Comparison of ENCODE assay signal across 18 mouse cellular contexts in the genomic region with DNA sequence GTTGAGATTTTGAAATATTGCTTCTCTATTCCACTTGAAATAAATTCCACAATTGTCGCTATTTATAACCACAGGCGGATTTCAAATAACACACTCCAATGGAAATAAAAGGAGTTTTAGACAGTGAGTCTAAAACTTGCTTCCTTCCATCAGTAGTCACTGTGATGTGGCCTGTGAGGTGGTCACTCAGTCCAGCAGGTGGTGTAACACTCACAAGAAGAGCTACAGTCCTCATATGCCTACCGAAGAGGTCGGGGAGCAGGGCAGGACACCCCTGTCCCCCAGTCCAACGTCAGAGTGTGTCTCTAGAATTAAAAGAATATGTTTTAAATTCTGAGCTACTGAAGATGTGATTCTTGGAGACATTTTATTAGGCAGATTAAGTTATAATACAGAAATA.
DNase-seq lines count a peak whose midpoint lies in the region; ATAC-seq and TF ChIP-seq lines count a peak whose summit lies in the region.
"Had no signal": no experiment of that assay in that cellular context is flagged by ENCODE, and none has a peak within 500 bp of the region (broad histone marks: within the 10 kb centered on the region; RNA-seq: fewer than 3 reads in every experiment).

No protein-coding gene starts in this region.

- TF ChIP-seq POLR2A in CH12.LX (IDR thresholded peaks at IDR 0.05; ENCODE audit: low read depth, low read length), result no peak

- no peak overlapping the region for H3K9ac ChIP-seq in hindbrain, postnatal 0 days (replicated peaks; ENCODE audit: low read length)
- no peak overlapping the region for H3K9ac ChIP-seq in hindbrain, embryonic 11.5 days (ENCODE audit: low read depth, low read length)
- H3K9ac ChIP-seq in lung, embryonic 14.5 days, result no peak overlapping the region
- H3K9ac ChIP-seq in CH12.LX (ENCODE audit: insufficient read depth, low read depth), result no peak overlapping the region
- H3K9ac ChIP-seq: liver, embryonic 12.5 days; midbrain, embryonic 12.5 days; stomach, embryonic 15.5 days had no signal

- peak; percentile 50 for DNase-seq in hindbrain, postnatal 0 days (ENCODE audit: low spot score)
- no peak for DNase-seq in hindbrain, embryonic 11.5 days (ENCODE audit: low spot score)
- no peak for DNase-seq in lung, embryonic 14.5 days
- no peak for DNase-seq in lung, adult 18-20 months
- DNase-seq in CH12.LX (ENCODE audit: extremely low read depth), result no peak
- DNase-seq in brain, adult 2 months (ENCODE audit: low read depth, low spot score), result peak; percentile 47
- DNase-seq in yolk sac, embryonic 10.5 days (ENCODE audit: low spot score), result no peak
- DNase-seq: adrenal gland, adult 2 months; cerebellum, postnatal 10 days; embryo, embryonic 11 days; heart, postnatal 4 days; kidney, adult 2 months; kidney, postnatal 14 days had no signal

- H3K27ac ChIP-seq in hindbrain, postnatal 0 days, result no peak overlapping the region
- H3K27ac ChIP-seq in hindbrain, embryonic 11.5 days (ENCODE audit: low read depth, low read length), result no peak overlapping the region
- no peak overlapping the region for H3K27ac ChIP-seq in lung, embryonic 14.5 days (ENCODE audit: low read depth)
- H3K27ac ChIP-seq in CH12.LX (ENCODE audit: insufficient read depth, low read depth), result no peak overlapping the region
- H3K27ac ChIP-seq: liver, embryonic 12.5 days; midbrain, embryonic 12.5 days; stomach, embryonic 15.5 days had no signal

- WGBS in hindbrain, postnatal 0 days, result 80% methylated on average over 5 of the region's 5 CpGs
- WGBS in hindbrain, embryonic 11.5 days, result 87% methylated on average over 5 of the region's 5 CpGs
- 72% methylated on average over 5 of the region's 5 CpGs for WGBS in lung, embryonic 14.5 days

- no peaks in the 10 kb centered on the region for H3K9me3 ChIP-seq in hindbrain, postnatal 0 days (ENCODE audit: low read length)
- H3K9me3 ChIP-seq in hindbrain, embryonic 11.5 days (ENCODE audit: control insufficient read depth, low read length), result no peaks in the 10 kb centered on the region
- H3K9me3 ChIP-seq in lung, embryonic 14.5 days (ENCODE audit: low read depth, low read length), result no peaks in the 10 kb centered on the region
- no peaks in the 10 kb centered on the region for H3K9me3 ChIP-seq in CH12.LX (replicated peaks; ENCODE audit: low read length)
- H3K9me3 ChIP-seq: liver, embryonic 12.5 days; midbrain, embryonic 12.5 days; stomach, embryonic 15.5 days had no signal

- in situ Hi-C loops in CH12.LX (cut with MboI; ENCODE audit: low pct_ligation_motif_present, low pct_unique_long_range_greater_than_20kb, low sequenced_read_pairs), result no loop called here

- H3K4me2 ChIP-seq in hindbrain, postnatal 0 days (ENCODE audit: low read depth, low read length), result no peak overlapping the region
- no peak overlapping the region for H3K4me2 ChIP-seq in hindbrain, embryonic 11.5 days (replicated peaks; ENCODE audit: low read depth, low read length)
- no peak overlapping the region for H3K4me2 ChIP-seq in lung, embryonic 14.5 days
- no peak overlapping the region for H3K4me2 ChIP-seq in CH12.LX (ENCODE audit: insufficient read depth, low read depth, poor library complexity, severe bottlenecking)
- H3K4me2 ChIP-seq: heart, embryonic 11.5 days; liver, embryonic 12.5 days; midbrain, embryonic 12.5 days; stomach, embryonic 15.5 days had no signal

- no peaks in the 10 kb centered on the region for H3K27me3 ChIP-seq in hindbrain, postnatal 0 days (ENCODE audit: insufficient read depth, low read length)
- no peaks in the 10 kb centered on the region for H3K27me3 ChIP-seq in hindbrain, embryonic 11.5 days (ENCODE audit: control insufficient read depth, insufficient read depth, low read length)
- no peaks in the 10 kb centered on the region for H3K27me3 ChIP-seq in lung, embryonic 14.5 days (ENCODE audit: insufficient read depth, low read length)
- H3K27me3 ChIP-seq in CH12.LX (replicated peaks), result no peaks in the 10 kb centered on the region
- H3K27me3 ChIP-seq: liver, embryonic 12.5 days; midbrain, embryonic 12.5 days; stomach, embryonic 15.5 days had no signal

- H3K4me1 ChIP-seq in hindbrain, postnatal 0 days (ENCODE audit: insufficient read depth, low read length), result peaks cover 5% of the 10 kb centered on the region; the same call in 1 of the 2 replicates
- H3K4me1 ChIP-seq in hindbrain, embryonic 11.5 days (replicated peaks; ENCODE audit: control insufficient read depth, insufficient read depth, low read length), result no peaks in the 10 kb centered on the region
- H3K4me1 ChIP-seq in lung, embryonic 14.5 days (ENCODE audit: insufficient read depth), result no peaks in the 10 kb centered on the region
- no peaks in the 10 kb centered on the region for H3K4me1 ChIP-seq in CH12.LX (ENCODE audit: control insufficient read depth in 1 of 2, insufficient read depth in 2 of 2)
- H3K4me1 ChIP-seq: liver, embryonic 12.5 days; stomach, embryonic 15.5 days had no signal

- dilution Hi-C loops in CH12.LX (cut with MboI; ENCODE audit: extremely low pct_ligation_motif_present, extremely low pct_unique_long_range_greater_than_20kb, low sequenced_read_pairs), result no loop called here

- TF ChIP-seq EP300 in CH12.LX (IDR thresholded peaks at IDR 0.05; ENCODE audit: low read length), result no peak

- ATAC-seq in hindbrain, postnatal 0 days, result 0 out of 2 replicates have a peak, but pooled peaks have one; percentile 64
- no peak for ATAC-seq in hindbrain, embryonic 11.5 days (ENCODE audit: low FRiP score)
- no peak for ATAC-seq in lung, embryonic 14.5 days (ENCODE audit: insufficient read depth)
- ATAC-seq: hindbrain, embryonic 16.5 days; liver, embryonic 12.5 days had no signal

- no peaks in the 10 kb centered on the region for H3K36me3 ChIP-seq in hindbrain, postnatal 0 days (ENCODE audit: insufficient read depth, low read length)
- H3K36me3 ChIP-seq in hindbrain, embryonic 11.5 days (ENCODE audit: control insufficient read depth, insufficient read depth, low read length), result no peaks in the 10 kb centered on the region
- H3K36me3 ChIP-seq in lung, embryonic 14.5 days (ENCODE audit: insufficient read depth), result no peaks in the 10 kb centered on the region
- H3K36me3 ChIP-seq in CH12.LX (replicated peaks in 1 of 2; ENCODE audit: control insufficient read depth in 1 of 2, insufficient read depth in 1 of 2, low read length in 1 of 2), result peaks cover 16 to 89% of the 10 kb centered on the region in 2 experiments
- H3K36me3 ChIP-seq: liver, embryonic 12.5 days; midbrain, embryonic 12.5 days; stomach, embryonic 15.5 days had no signal

- peak; percentile 58 for TF ChIP-seq CTCF in hindbrain, postnatal 0 days (IDR thresholded peaks at IDR 0.05; ENCODE audit: low read depth)
- TF ChIP-seq CTCF in lung, embryonic 14.5 days (IDR thresholded peaks at IDR 0.05; ENCODE audit: low read depth), result peak; percentile 29; the same call in 1 of the 2 replicates
- peak in 1 of 2 experiments; percentile 7; a peak in 1 of 4 replicates for TF ChIP-seq CTCF in CH12.LX (conservative IDR thresholded peaks at IDR 0.05 in 1 of 2, IDR thresholded peaks at IDR 0.05 in 1 of 2; ENCODE audit: low read depth in 2 of 2, low read length in 2 of 2)

- no peaks in the 10 kb centered on the region; the same call in 1 of the 2 replicates for H3K79me2 ChIP-seq in CH12.LX (replicated peaks; ENCODE audit: control insufficient read depth, extremely low read depth, insufficient read depth, poor library complexity, severe bottlenecking)

- peak; percentile 6 for TF ChIP-seq RAD21 in CH12.LX (IDR thresholded peaks at IDR 0.05; ENCODE audit: low read depth, low read length)

- H3K4me3 ChIP-seq in hindbrain, postnatal 0 days (ENCODE audit: low read length), result no peak overlapping the region
- no peak overlapping the region for H3K4me3 ChIP-seq in hindbrain, embryonic 11.5 days (ENCODE audit: low read depth, low read length)
- H3K4me3 ChIP-seq in lung, embryonic 14.5 days (ENCODE audit: low read depth, low read length), result no peak overlapping the region
- H3K4me3 ChIP-seq in CH12.LX (replicated peaks in 1 of 3; ENCODE audit: low read depth in 2 of 3, low read length in 2 of 3, poor library complexity in 1 of 3), result no peak overlapping the region
- H3K4me3 ChIP-seq: liver, embryonic 12.5 days; midbrain, embryonic 12.5 days; stomach, embryonic 15.5 days had no signal

TF ChIP-seq in CH12.LX, 34 proteins besides CTCF, POLR2A, EP300 and RAD21:
- TF ChIP-seq NRF1 (IDR thresholded peaks at IDR 0.05; ENCODE audit: low read depth, low read length), result no peak
- no peak for TF ChIP-seq RCOR1 (conservative IDR thresholded peaks at IDR 0.05; ENCODE audit: low read depth, low read length)
- TF ChIP-seq USF1 (IDR thresholded peaks at IDR 0.05; ENCODE audit: low read depth, low read length), result no peak
- no peak for TF ChIP-seq UBTF (IDR thresholded peaks at IDR 0.05; ENCODE audit: low read depth, low read length)
- no peak for TF ChIP-seq MEF2A (IDR thresholded peaks at IDR 0.05; ENCODE audit: borderline replicate concordance, low read depth, low read length)
- TF ChIP-seq PAX5 (IDR thresholded peaks at IDR 0.05; ENCODE audit: low read length), result no peak
- TF ChIP-seq GABPA (IDR thresholded peaks at IDR 0.05; ENCODE audit: insufficient replicate concordance, low read depth, low read length), result no peak
- no peak for TF ChIP-seq MAZ (IDR thresholded peaks at IDR 0.05; ENCODE audit: low read depth, low read length)
- no peak for TF ChIP-seq HCFC1 (IDR thresholded peaks at IDR 0.05; ENCODE audit: low read depth, low read length)
- no peak for TF ChIP-seq SIN3A (IDR thresholded peaks at IDR 0.05; ENCODE audit: low read length)
- TF ChIP-seq KAT2A (IDR thresholded peaks at IDR 0.05; ENCODE audit: insufficient replicate concordance, low read length), result no peak
- TF ChIP-seq JUN (IDR thresholded peaks at IDR 0.05; ENCODE audit: insufficient read depth, low read depth, low read length), result no peak
- TF ChIP-seq E2F4 (IDR thresholded peaks at IDR 0.05; ENCODE audit: insufficient replicate concordance, low read depth, low read length), result no peak
- no peak for TF ChIP-seq CHD1 (IDR thresholded peaks at IDR 0.05; ENCODE audit: low read depth, low read length)
- no peak for TF ChIP-seq BHLHE40 (IDR thresholded peaks at IDR 0.05; ENCODE audit: low read depth, low read length)
- no peak for TF ChIP-seq MAFK (IDR thresholded peaks at IDR 0.05; ENCODE audit: insufficient replicate concordance, low read length)
- no peak for TF ChIP-seq USF2 (conservative IDR thresholded peaks at IDR 0.05; ENCODE audit: low read depth, low read length)
TF ChIP-seq in CH12.LX: peak in this region for 0.

Comparison
In these comparisons a context has a peak if more than half of its experiments do, and no peak if none do; other contexts are left out.
1. DNase-seq: peak in hindbrain, postnatal 0 days (single experiment) and brain, adult 2 months (single experiment); none in hindbrain, embryonic 11.5 days (single experiment), lung, embryonic 14.5 days (single experiment), lung, adult 18-20 months (0 of 2), CH12.LX (single experiment) and yolk sac, embryonic 10.5 days (single experiment).